Mouse (Mus musculus): ENCODE data around the gene Wipf3. TPM values are rescaled to one million over a fixed set of nuclear protein-coding genes. Genes with fewer than 3 reads are reported as not detected.

Gene Wipf3
- polyA plus RNA-seq, 1 experiment from 2014 or later: 2.5 TPM

- 81% methylated on average over 13 of the region's 13 CpGs for WGBS
- H3K4me2 ChIP-seq: no peak overlapping the region
- no peak overlapping the region for H3K9ac ChIP-seq
- H3K4me3 ChIP-seq (replicated peaks): no peak overlapping the region
- no peaks in the 10 kb centered on the region for H3K36me3 ChIP-seq
- H3K9me3 ChIP-seq (replicated peaks): no peaks in the 10 kb centered on the region
- no peaks in the 10 kb centered on the region for H3K27me3 ChIP-seq
- H3K4me1 ChIP-seq: no peaks in the 10 kb centered on the region
- H3K27ac ChIP-seq: no peak overlapping the region
- ATAC-seq (replicated peaks; ENCODE audit: low FRiP score): no peak
Measured at GRCm38 (mm10) chr6:54460915-54461671, 31.7 kb downstream of the Wipf3 start.

- H3K4me1 ChIP-seq: no peaks in the 10 kb centered on the region
- no peak overlapping the region for H3K9ac ChIP-seq
- no peak overlapping the region for H3K27ac ChIP-seq
- no peak for ATAC-seq (replicated peaks; ENCODE audit: low FRiP score)
- no peak overlapping the region for H3K4me2 ChIP-seq
- no peaks in the 10 kb centered on the region for H3K9me3 ChIP-seq (replicated peaks)
- no peak overlapping the region for H3K4me3 ChIP-seq (replicated peaks)
- no peaks in the 10 kb centered on the region for H3K36me3 ChIP-seq
- no peaks in the 10 kb centered on the region for H3K27me3 ChIP-seq
- 87% methylated on average over 6 of the region's 6 CpGs for WGBS
Measured at GRCm38 (mm10) chr6:54462766-54463165, 33.4 kb downstream of the Wipf3 start.

GRCm38 (mm10) chr6:54463701-54464458, 34.5 kb downstream of the Wipf3 start:
- 67% methylated on average over 8 of the region's 8 CpGs for WGBS
- Histone ChIP-seq H3K27ac (no peak overlapping the region), H3K4me1 (0 out of 2 replicates have a peak, but pooled peaks cover 2% of the 10 kb centered on the region), H3K27me3 (no peaks in the 10 kb centered on the region), H3K4me2 (no peak overlapping the region), H3K9ac (no peak overlapping the region), H3K4me3 (replicated peaks) (no peak overlapping the region), H3K9me3 (replicated peaks) (no peaks in the 10 kb centered on the region), H3K36me3 (no peaks in the 10 kb centered on the region)
- no peak for ATAC-seq (replicated peaks; ENCODE audit: low FRiP score)

GRCm38 (mm10) chr6:54464926-54465325, 35.5 kb downstream of the Wipf3 start:
- no peaks in the 10 kb centered on the region for H3K27me3 ChIP-seq
- WGBS: 83% methylated on average over 4 of the region's 4 CpGs
- no peak for ATAC-seq (replicated peaks; ENCODE audit: low FRiP score)

GRCm38 (mm10) chr6:54467371-54467770, 38.0 kb downstream of the Wipf3 start:
- ATAC-seq (replicated peaks; ENCODE audit: low FRiP score): no peak
- H3K27ac ChIP-seq: no peak overlapping the region
- WGBS: 85% methylated on average over 3 of the region's 3 CpGs

More at GRCm38 (mm10) chr6:54464926-54465325, 35.5 kb downstream of the Wipf3 start:
- Histone ChIP-seq H3K27ac (no peak overlapping the region), H3K36me3 (no peaks in the 10 kb centered on the region), H3K4me3 (replicated peaks) (no peak overlapping the region), H3K9me3 (replicated peaks) (no peaks in the 10 kb centered on the region), H3K9ac (no peak overlapping the region), H3K4me1 (0 out of 2 replicates have a peak, but pooled peaks cover 3% of the 10 kb centered on the region), H3K4me2 (no peak overlapping the region)

GRCm38 (mm10) chr6:54471866-54472265, 42.5 kb downstream of the Wipf3 start:
- Histone ChIP-seq H3K9ac (no peak overlapping the region), H3K36me3 (no peaks in the 10 kb centered on the region), H3K27me3 (no peaks in the 10 kb centered on the region), H3K27ac (no peak overlapping the region), H3K9me3 (replicated peaks) (no peaks in the 10 kb centered on the region), H3K4me3 (replicated peaks) (no peak overlapping the region), H3K4me1 (peaks cover 21% of the 10 kb centered on the region), H3K4me2 (no peak overlapping the region)
- no peak for ATAC-seq (replicated peaks; ENCODE audit: low FRiP score)
- WGBS: 72% methylated on average over 7 of the region's 7 CpGs

More at GRCm38 (mm10) chr6:54467371-54467770, 38.0 kb downstream of the Wipf3 start:
- Histone ChIP-seq H3K36me3 (no peaks in the 10 kb centered on the region), H3K4me3 (replicated peaks) (no peak overlapping the region), H3K27me3 (no peaks in the 10 kb centered on the region), H3K9me3 (replicated peaks) (no peaks in the 10 kb centered on the region), H3K4me1 (0 out of 2 replicates have a peak, but pooled peaks cover 8% of the 10 kb centered on the region), H3K9ac (no peak overlapping the region), H3K4me2 (no peak overlapping the region)

GRCm38 (mm10) chr6:54472846-54473715, 43.7 kb downstream of the Wipf3 start:
- no peak for ATAC-seq (replicated peaks; ENCODE audit: low FRiP score)
- Histone ChIP-seq H3K4me2 (no peak overlapping the region), H3K9ac (no peak overlapping the region), H3K27me3 (no peaks in the 10 kb centered on the region), H3K36me3 (no peaks in the 10 kb centered on the region), H3K4me3 (replicated peaks) (no peak overlapping the region), H3K9me3 (replicated peaks) (no peaks in the 10 kb centered on the region), H3K27ac (no peak overlapping the region), H3K4me1 (peaks cover 21% of the 10 kb centered on the region)
- WGBS: 61% methylated on average over 8 of the region's 8 CpGs

- no peaks in the 10 kb centered on the region for H3K9me3 ChIP-seq (replicated peaks)
- no peak overlapping the region for H3K27ac ChIP-seq
- H3K36me3 ChIP-seq: no peaks in the 10 kb centered on the region
- 73% methylated on average over 19 of the region's 19 CpGs for WGBS
- no peak overlapping the region for H3K9ac ChIP-seq
- peaks cover 13% of the 10 kb centered on the region for H3K4me1 ChIP-seq
- no peak overlapping the region for H3K4me3 ChIP-seq (replicated peaks)
- no peak for ATAC-seq (replicated peaks; ENCODE audit: low FRiP score)
- H3K27me3 ChIP-seq: no peaks in the 10 kb centered on the region
- no peak overlapping the region for H3K4me2 ChIP-seq
Measured at GRCm38 (mm10) chr6:54475926-54476667, 46.7 kb downstream of the Wipf3 start.

- WGBS: 78% methylated on average over 5 of the region's 5 CpGs
- H3K9ac ChIP-seq: no peak overlapping the region
- no peak overlapping the region for H3K27ac ChIP-seq
- no peaks in the 10 kb centered on the region for H3K36me3 ChIP-seq
- H3K4me2 ChIP-seq: no peak overlapping the region
- ATAC-seq (replicated peaks; ENCODE audit: low FRiP score): no peak
- H3K4me1 ChIP-seq: peaks cover 16% of the 10 kb centered on the region
- no peaks in the 10 kb centered on the region; the same call in 1 of the 2 replicates for H3K27me3 ChIP-seq
- no peak overlapping the region for H3K4me3 ChIP-seq (replicated peaks)
- H3K9me3 ChIP-seq (replicated peaks): no peaks in the 10 kb centered on the region
Measured at GRCm38 (mm10) chr6:54478646-54479324, 49.4 kb downstream of the Wipf3 start.

GRCm38 (mm10) chr6:54481390-54482112, 52.1 kb downstream of the Wipf3 start:
- Histone ChIP-seq H3K9ac (no peak overlapping the region), H3K9me3 (replicated peaks) (no peaks in the 10 kb centered on the region), H3K27me3 (peaks cover 10% of the 10 kb centered on the region; the same call in 1 of the 2 replicates), H3K4me3 (replicated peaks) (no peak overlapping the region), H3K36me3 (no peaks in the 10 kb centered on the region), H3K4me1 (peaks cover 18% of the 10 kb centered on the region), H3K4me2 (no peak overlapping the region), H3K27ac (no peak overlapping the region)
- 62% methylated on average over 15 of the region's 15 CpGs for WGBS
- ATAC-seq (replicated peaks; ENCODE audit: low FRiP score): no peak

Data from kidney, embryonic 15.5 days (tissue).